Mouse (Mus musculus): ENCODE data around the gene Olfr1.

The Olfr1 gene

DNA sequence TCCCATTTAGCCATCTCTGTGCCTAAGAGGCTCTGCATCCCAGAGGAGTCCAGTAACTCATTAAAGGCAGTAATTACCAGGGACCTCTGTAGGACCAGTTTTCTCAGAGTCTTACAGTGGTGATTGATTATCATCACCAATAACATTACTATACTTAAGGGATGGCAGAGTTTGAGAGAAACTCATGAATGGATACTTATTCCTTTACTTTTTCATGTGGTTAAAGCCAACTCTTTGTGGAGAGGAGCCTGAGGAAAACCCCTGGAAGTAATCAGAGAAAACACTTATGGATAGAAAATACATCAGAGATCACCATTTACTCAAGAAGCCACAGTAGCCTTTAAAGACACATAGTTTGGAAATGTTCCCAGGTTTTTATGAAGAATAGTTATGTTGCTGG lies at the start of gene Olfr1:
TSS of gene Olfr1 (minus strand) at position 101 of the 400 bp plus-strand sequence.
- DNase-seq (ENCODE audit: low spot score), result no peak

- no peak for DNase-seq (ENCODE audit: low spot score)
Observed at GRCm38 (mm10) chr11:73428377-73428776, 29.0 kb upstream of the Olfr1 start, which contains the start of gene Olfr378. TSS of gene Olfr378 (minus strand) at chr11:73428477.

DNA sequence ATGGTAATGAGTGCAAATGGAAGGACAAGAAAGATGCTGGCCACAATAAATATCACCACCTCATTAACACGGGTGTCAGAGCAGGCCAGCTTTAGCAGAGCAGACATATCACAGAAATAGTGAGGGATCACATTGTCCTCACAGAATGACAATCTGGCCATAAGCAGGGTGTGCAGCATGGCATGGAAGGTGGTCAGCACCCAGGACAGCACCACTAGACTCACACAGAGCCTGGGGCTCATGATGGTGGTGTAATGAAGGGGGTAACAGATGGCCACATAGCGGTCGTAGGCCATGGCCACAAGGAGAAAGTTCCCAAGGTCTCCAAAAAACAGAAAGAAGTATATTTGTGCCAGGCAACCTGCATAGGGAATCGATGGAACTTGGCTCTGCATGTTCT lies 4.0 kb downstream of the Olfr1 start:
- DNase-seq (ENCODE audit: low spot score), result no peak

GRCm38 (mm10) chr11:73370946-73371345 lies 28.5 kb downstream of the Olfr1 start, which contains the start of gene Olfr376:
TSS of gene Olfr376 (plus strand) at chr11:73371246.
- no peak for DNase-seq (ENCODE audit: low spot score)

- DNase-seq (ENCODE audit: low spot score), result no peak
Observed at GRCm38 (mm10) chr11:73350483-73350882, 48.9 kb downstream of the Olfr1 start, which contains the start of gene Olfr20. TSS of gene Olfr20 (plus strand) at chr11:73350783.
